Mouse (Mus musculus): ENCODE results near the gene Gpd2.

DNA sequence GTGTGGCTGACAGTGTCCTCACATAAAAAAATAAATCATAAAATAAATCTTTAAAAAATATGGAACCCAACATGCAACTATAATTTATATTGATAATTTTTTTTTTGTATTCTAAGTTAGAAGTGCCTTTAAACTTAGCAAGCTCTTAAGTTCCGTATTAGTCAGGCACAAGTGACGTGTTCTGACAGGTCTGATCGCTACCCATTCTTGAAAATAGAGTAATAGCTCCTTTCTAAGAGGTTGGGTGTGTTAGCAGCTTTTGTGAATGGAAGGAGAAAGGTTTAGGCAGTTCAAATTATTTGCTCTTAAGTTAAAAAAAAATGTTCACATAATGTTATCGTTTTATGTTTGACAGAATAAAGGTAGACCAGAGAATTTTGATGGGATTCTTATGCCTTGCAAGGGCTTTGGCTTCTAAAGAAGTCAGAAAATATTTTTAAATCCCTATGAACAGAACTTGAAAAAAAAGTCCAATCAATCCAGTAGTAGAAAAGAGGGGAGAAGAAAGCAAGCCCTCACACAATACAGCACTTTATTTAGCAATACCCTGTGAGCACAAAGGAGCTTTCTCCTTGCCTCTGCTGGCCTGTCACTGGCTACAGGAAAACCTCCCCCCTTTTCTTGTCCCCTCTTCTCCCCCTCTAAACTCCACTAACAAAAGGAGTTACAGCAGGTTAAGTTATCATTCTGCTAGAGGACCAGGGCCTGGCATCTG lies 29.4 kb downstream of the Gpd2 start:
- TF ChIP-seq GATA1 (IDR thresholded peaks at IDR 0.05; ENCODE audit: borderline replicate concordance, low read length) = no peak
- no peak for TF ChIP-seq FLI1 (IDR thresholded peaks at IDR 0.05; ENCODE audit: low read length)

All from megakaryocyte, embryonic 14.5 days (primary cell).